Mouse (Mus musculus) inflammation-experienced regulatory T-cells, adult 6 months (primary cell): Measurements from ENCODE around the gene 1700016D06Rik. TPM values are rescaled to one million over a fixed set of nuclear protein-coding genes. Genes with fewer than 3 reads are reported as not detected.

Experiments used
- ATAC-seq: one replicate; pipeline ENCODE4 v1.8.0; 2017
- polyA plus RNA-seq, 3 experiments: library from polyadenylated mRNA; unstranded; fragments of 100-300 nt; shearing (Covaris generic); gene quantifications; one replicate each; pipeline ENCODE4 v1.2.1; 2017

1700016D06Rik gene
- polyA plus RNA-seq, 3 experiments from 2014 or later, result not detected

- peak; percentile 7 for ATAC-seq
These were observed 66.4 kb downstream of the 1700016D06Rik start for GRCm38 (mm10) chr8:11634331-11635011.

GRCm38 (mm10) chr8:11633414-11633813 lies 67.4 kb downstream of the 1700016D06Rik start:
- no peak for ATAC-seq

GRCm38 (mm10) chr8:11632406-11632805 lies 68.5 kb downstream of the 1700016D06Rik start:
- ATAC-seq, result no peak

GRCm38 (mm10) chr8:11629206-11629605 lies 71.7 kb downstream of the 1700016D06Rik start:
- no peak for ATAC-seq

GRCm38 (mm10) chr8:11628506-11629132 lies 72.2 kb downstream of the 1700016D06Rik start:
- no peak for ATAC-seq

- ATAC-seq, result no peak
These were observed 73.1 kb downstream of the 1700016D06Rik start for GRCm38 (mm10) chr8:11627717-11628116.

- ATAC-seq, result peak; percentile 70
These were observed 75.8 kb downstream of the 1700016D06Rik start for GRCm38 (mm10) chr8:11625084-11625483.

- ATAC-seq, result no peak
These were observed 81.8 kb downstream of the 1700016D06Rik start for GRCm38 (mm10) chr8:11619091-11619490.

- no peak for ATAC-seq
These were observed 82.8 kb downstream of the 1700016D06Rik start for GRCm38 (mm10) chr8:11618063-11618462.

GRCm38 (mm10) chr8:11616294-11616693 lies 84.6 kb downstream of the 1700016D06Rik start:
- ATAC-seq, result peak; percentile 76

GRCm38 (mm10) chr8:11614126-11614835 lies 86.6 kb downstream of the 1700016D06Rik start:
- ATAC-seq, result no peak

GRCm38 (mm10) chr8:11608848-11609247 lies 92.0 kb downstream of the 1700016D06Rik start:
- ATAC-seq, result no peak

Other genes with a start within 250 kb of the 1700016D06Rik start
- 10 to 100 TPM in 2 of 3 experiments, 1 to 10 TPM in 1; 5.4 to 16.0 (median 11.1) TPM for gene Rab20, start 222.4 kb downstream of the 1700016D06Rik start, polyA plus RNA-seq
- 10 to 100 TPM; 49.1 to 66.5 (median 55.2) TPM for gene Naxd, start 203.6 kb downstream of the 1700016D06Rik start, polyA plus RNA-seq
- 10 to 100 TPM; 10.2 to 17.0 (median 13.0) TPM for gene Cars2, start 150.3 kb downstream of the 1700016D06Rik start, polyA plus RNA-seq
- 10 to 100 TPM; 59.2 to 68.3 (median 67.9) TPM for gene Ing1, start 145.5 kb downstream of the 1700016D06Rik start, polyA plus RNA-seq
- 10 to 100 TPM; 45.0 to 72.2 (median 70.9) TPM for gene Ankrd10, start 65.3 kb downstream of the 1700016D06Rik start, polyA plus RNA-seq
- 10 to 100 TPM; 23.6 to 35.3 (median 32.0) TPM for gene Arhgef7, start 26.7 kb upstream of the 1700016D06Rik start, polyA plus RNA-seq
- gene Tex29, start 139.4 kb upstream of the 1700016D06Rik start, polyA plus RNA-seq, result not detected